Mouse (Mus musculus): ENCODE data around the gene Tex261. TPM values are rescaled to one million over a fixed set of nuclear protein-coding genes. Genes with fewer than 3 reads are reported as not detected.

Tex261 gene
- polyA plus RNA-seq, 1 experiment, result 2.7 TPM

DNA sequence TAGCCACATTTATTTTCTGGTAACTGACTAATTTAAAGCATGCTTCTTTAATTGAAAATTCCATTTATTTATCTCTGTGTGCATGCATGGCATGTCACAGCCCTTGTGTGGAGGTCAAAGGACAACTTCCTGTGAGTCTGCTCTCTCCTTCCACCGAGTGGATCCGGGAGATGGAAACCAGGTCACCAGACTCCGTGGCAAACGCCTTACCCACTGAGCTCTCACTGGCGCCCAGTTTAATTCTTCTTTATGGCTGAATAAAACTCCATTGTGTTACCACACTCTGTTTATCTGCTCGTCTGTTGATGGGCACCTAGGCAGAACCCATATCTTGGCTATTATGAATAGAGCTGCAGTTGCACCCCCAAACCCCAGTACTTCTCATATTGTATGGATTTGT, 53.1 kb downstream of the Tex261 start:
- H3K4me3 ChIP-seq (replicated peaks), result no peak overlapping the region
- H3K4me1 ChIP-seq (ENCODE audit: control insufficient read depth), result no peaks in the 10 kb centered on the region
- H3K9me3 ChIP-seq (ENCODE audit: control insufficient read depth, low read length), result no peaks in the 10 kb centered on the region; the same call in 1 of the 2 replicates
- H3K36me3 ChIP-seq (ENCODE audit: control insufficient read depth), result no peaks in the 10 kb centered on the region
- peaks cover 54% of the 10 kb centered on the region for H3K27me3 ChIP-seq (ENCODE audit: control insufficient read depth)
- TF ChIP-seq TAL1 (IDR thresholded peaks at IDR 0.05; ENCODE audit: low read length) (no peak), GATA1 (IDR thresholded peaks at IDR 0.05; ENCODE audit: low read length) (no peak)

Other genes starting within 250 kb of the Tex261 start
- not detected in 2 replicates for gene Actg2, start 239.5 kb downstream of the Tex261 start, polyA plus RNA-seq (2012)
- gene Stambp, start 203.1 kb downstream of the Tex261 start, polyA plus RNA-seq (2012), result 0.06 and 0.10 TPM in 2 replicates
- gene Clec4f, start 119.6 kb downstream of the Tex261 start, polyA plus RNA-seq (2012), result 0.06 and 0.13 TPM in 2 replicates
- gene Cd207, start 98.0 kb downstream of the Tex261 start, polyA plus RNA-seq (2012), result not detected in 2 replicates
- not detected in 2 replicates for gene Vax2, start 64.5 kb downstream of the Tex261 start, polyA plus RNA-seq (2012)
- gene Atp6v1b1, start 32.8 kb downstream of the Tex261 start, polyA plus RNA-seq (2012), result not detected in 2 replicates
- not detected in 2 replicates for gene Ankrd53, start 13.2 kb downstream of the Tex261 start, polyA plus RNA-seq (2012)
- 0.12 and 0.22 TPM in 2 replicates for gene Nagk, start 19.2 kb upstream of the Tex261 start, polyA plus RNA-seq (2012)
- 0.13 and 0.42 TPM in 2 replicates for gene Paip2b, start 55.9 kb upstream of the Tex261 start, polyA plus RNA-seq (2012)
- gene Zfp638, start 91.3 kb upstream of the Tex261 start, polyA plus RNA-seq (2012), result 0.13 and 0.57 TPM in 2 replicates
- 0.09 and 0.17 TPM in 2 replicates for gene Dysf, start 232.8 kb upstream of the Tex261 start, polyA plus RNA-seq (2012)